Mouse (Mus musculus) ES-E14 (cell line): ENCODE results near the gene Ly6c1. TPM values are rescaled to one million over a fixed set of nuclear protein-coding genes. Genes with fewer than 3 reads are reported as not detected.
"Not testable (repeated sequence)": the region's sequence is repeated elsewhere in the genome, so short reads cannot be mapped to it uniquely, and the experiment has no call there.

ENCODE experiments used
- DNase-seq: peaks from one replicate; pipeline ENCODE4 v3.0.0-alpha.2; 2013; ENCODE audit warnings: low read depth, low spot score
- H3K27ac ChIP-seq: 2 replicates; pipeline ENCODE4 v1.5.1; 2012; ENCODE audit warnings: low read depth, mild to moderate bottlenecking, low read length, moderate library complexity, mixed read lengths; ENCODE audit not compliant: poor library complexity, insufficient read depth, severe bottlenecking
- H3K36me3 ChIP-seq: 2 replicates; pipeline ENCODE4 v1.6.1; 2012; ENCODE audit warnings: mild to moderate bottlenecking, low read length, moderate library complexity, mixed read lengths; ENCODE audit not compliant: control insufficient read depth, poor library complexity, insufficient read depth, severe bottlenecking
- H3K4me1 ChIP-seq, 2 experiments: fragments of 150-350 bp in 1 of 2; sonication (generic) in 1 of 2; 2 replicates each; pipeline ENCODE4 v1.6.1; 2012; ENCODE audit warnings: low read length in 2 of 2, mild to moderate bottlenecking in 1 of 2, mixed read lengths in 1 of 2; ENCODE audit not compliant: control insufficient read depth in 2 of 2, insufficient read depth in 2 of 2, poor library complexity in 1 of 2
- H3K4me3 ChIP-seq, 2 experiments: fragments of 150-350 bp in 1 of 2; sonication (generic) in 1 of 2; 2 replicates each; pipeline ENCODE4 v1.5.1; 2012; ENCODE audit warnings: low read length in 2 of 2, low read depth in 1 of 2, mild to moderate bottlenecking in 1 of 2, mixed read lengths in 1 of 2; ENCODE audit not compliant: insufficient read depth in 1 of 2, poor library complexity in 1 of 2, severe bottlenecking in 1 of 2
- H3K9ac ChIP-seq: 2 replicates; pipeline ENCODE4 v1.6.1; 2012; ENCODE audit warnings: low read depth, mild to moderate bottlenecking, low read length, mixed read lengths; ENCODE audit not compliant: poor library complexity, insufficient read depth, severe bottlenecking
- H3K9me3 ChIP-seq: fragments of 150-350 bp; sonication (generic); 2 replicates; pipeline ENCODE4 v1.6.1; 2012; ENCODE audit warnings: low read depth, mild to moderate bottlenecking, low read length; ENCODE audit not compliant: control insufficient read depth, insufficient read depth
- CHD2 ChIP-seq: IDR thresholded peaks from 2 replicates; pipeline ENCODE4 v1.6.1; 2014; ENCODE audit warnings: mild to moderate bottlenecking, low read depth, low read length, inconsistent platforms
- HCFC1 ChIP-seq: IDR thresholded peaks from 2 replicates; pipeline ENCODE4 v1.6.1; 2012; ENCODE audit warnings: low read length, inconsistent platforms, borderline replicate concordance; ENCODE audit not compliant: insufficient read depth
- MAFK ChIP-seq: IDR thresholded peaks from 2 replicates; pipeline ENCODE4 v1.6.1; 2014; ENCODE audit warnings: mild to moderate bottlenecking, low read depth, low read length, inconsistent platforms; ENCODE audit not compliant: insufficient read depth
- ZC3H11A ChIP-seq: IDR thresholded peaks from 2 replicates; pipeline ENCODE4 v1.6.1; 2012; ENCODE audit warnings: low read depth, mild to moderate bottlenecking, inconsistent platforms, low read length, borderline replicate concordance
- ZNF384 ChIP-seq: IDR thresholded peaks from 2 replicates; pipeline ENCODE4 v1.6.1; 2012; ENCODE audit warnings: low read depth, low read length, inconsistent platforms
- in situ Hi-C, 2 experiments: fragments of 600-800 bp; cut with MboI; formaldehyde crosslinking; loops; one replicate each; pipeline ENCODE4 v1.15.1; 2025; ENCODE audit warnings: low sequenced_read_pairs in 2 of 2, inconsistent platforms in 1 of 2; ENCODE audit not compliant: unreplicated experiment in 2 of 2
- total RNA-seq: library from RNA; depleted of rRNA; stranded (reverse); fragments of 300-350 nt; gene quantifications from 2 replicates; pipeline ENCODE4 v1.2.3, GENCODE M21; 2012; rRNA removed

The Ly6c1 gene
- total RNA-seq = 3.1 and 7.2 TPM in 2 replicates

- H3K27ac ChIP-seq, H3K4me3 ChIP-seq, DNase-seq, in situ Hi-C loops, H3K4me1 ChIP-seq, H3K9ac ChIP-seq, H3K9me3 ChIP-seq, H3K36me3 ChIP-seq: not testable (repeated sequence)
These were observed at the start of gene Ly6c1 for GRCm38 (mm10) chr15:75048642-75049261. Ly6c1 (minus strand) TSS chr15:75048830.

DNA sequence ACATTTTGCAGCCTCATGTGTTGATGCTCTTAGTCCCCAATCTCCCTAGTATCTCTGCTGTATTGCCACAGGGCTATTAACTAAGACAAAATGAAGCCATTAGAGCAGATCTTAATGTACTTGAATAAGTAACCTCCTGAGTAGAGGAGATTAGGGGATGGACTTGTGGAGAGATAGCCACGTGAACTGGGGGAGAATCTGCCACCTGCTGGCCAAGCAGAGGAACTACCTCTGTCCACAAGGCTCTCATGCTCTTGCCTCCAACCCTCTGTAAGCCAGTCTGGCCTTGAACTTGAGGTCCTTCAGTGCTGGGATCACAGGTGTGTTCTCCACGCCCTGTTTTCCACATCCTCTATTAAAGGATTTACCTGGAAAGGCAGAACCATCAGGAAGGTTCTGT lies 39.4 kb upstream of the Ly6c1 start:
- H3K4me3 ChIP-seq, DNase-seq, H3K36me3 ChIP-seq, H3K27ac ChIP-seq, H3K9ac ChIP-seq, H3K9me3 ChIP-seq, in situ Hi-C loops, H3K4me1 ChIP-seq: not testable (repeated sequence)

GRCm38 (mm10) chr15:75069965-75070364 lies 21.3 kb upstream of the Ly6c1 start:
- no peaks in the 10 kb centered on the region for H3K4me1 ChIP-seq
- no peaks in the 10 kb centered on the region for H3K9me3 ChIP-seq
- in situ Hi-C loops = no loop called here
- H3K4me3 ChIP-seq = no peak overlapping the region
- no peaks in the 10 kb centered on the region for H3K36me3 ChIP-seq
- H3K27ac ChIP-seq = no peak overlapping the region
- DNase-seq = no peak
- no peak for TF ChIP-seq MAFK
- TF ChIP-seq CHD2 = no peak
- TF ChIP-seq ZNF384 = no peak
- TF ChIP-seq HCFC1 = no peak
- no peak for TF ChIP-seq ZC3H11A
- H3K9ac ChIP-seq = no peak overlapping the region

- DNase-seq = peak; percentile 63
- H3K4me3 ChIP-seq, H3K36me3 ChIP-seq, H3K27ac ChIP-seq, H3K9ac ChIP-seq, in situ Hi-C loops, H3K9me3 ChIP-seq, H3K4me1 ChIP-seq: not testable (repeated sequence)
These were observed 13.5 kb upstream of the Ly6c1 start for GRCm38 (mm10) chr15:75062030-75062574.

DNA sequence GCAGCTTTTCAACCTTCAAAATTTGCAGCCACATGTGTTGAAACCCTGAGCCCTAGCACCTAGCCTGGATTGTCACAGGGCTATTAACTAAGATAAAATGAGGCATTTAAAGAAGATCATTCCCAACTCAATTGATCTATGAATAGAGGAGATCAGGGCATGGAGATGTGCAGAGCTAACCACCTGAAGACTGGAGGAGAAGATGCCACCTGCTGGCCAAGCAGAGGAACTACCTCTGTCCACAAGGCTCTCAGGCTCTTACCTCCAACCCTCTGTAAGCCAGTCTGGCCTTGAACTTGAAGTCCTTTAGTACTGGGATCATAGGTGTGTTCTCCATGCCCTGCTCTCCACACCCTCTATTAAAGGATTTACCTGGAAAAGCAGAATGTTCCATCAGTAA lies 11.9 kb upstream of the Ly6c1 start:
- H3K9ac ChIP-seq = no peak overlapping the region
- H3K9me3 ChIP-seq = no peaks in the 10 kb centered on the region
- H3K4me3 ChIP-seq = no peak overlapping the region
- TF ChIP-seq HCFC1 (no peak), ZNF384 (no peak), CHD2 (no peak), MAFK (no peak), ZC3H11A (no peak)
- DNase-seq = peak; percentile 17
- no peaks in the 10 kb centered on the region for H3K4me1 ChIP-seq
- H3K36me3 ChIP-seq = no peaks in the 10 kb centered on the region
- in situ Hi-C loops = no loop called here
- no peak overlapping the region for H3K27ac ChIP-seq
